Mouse (Mus musculus) cortical plate, adult 2 months (tissue): ENCODE data around the gene Snrnp200.

Experiments used
- CTCF ChIP-seq: fragments of 200-500 bp; IDR thresholded peaks from 2 replicates; pipeline ENCODE4 v1.5.1; 2011; ENCODE audit warnings: mild to moderate bottlenecking, control low read depth, low read length; ENCODE audit not compliant: insufficient read depth; ENCODE audit errors: extremely low read depth
- POLR2A ChIP-seq: fragments of 200-500 bp; IDR thresholded peaks from 2 replicates; pipeline ENCODE4 v1.6.1; 2011; ENCODE audit warnings: mild to moderate bottlenecking, low read length, control low read depth; ENCODE audit not compliant: insufficient read depth; ENCODE audit errors: extremely low read depth

DNA sequence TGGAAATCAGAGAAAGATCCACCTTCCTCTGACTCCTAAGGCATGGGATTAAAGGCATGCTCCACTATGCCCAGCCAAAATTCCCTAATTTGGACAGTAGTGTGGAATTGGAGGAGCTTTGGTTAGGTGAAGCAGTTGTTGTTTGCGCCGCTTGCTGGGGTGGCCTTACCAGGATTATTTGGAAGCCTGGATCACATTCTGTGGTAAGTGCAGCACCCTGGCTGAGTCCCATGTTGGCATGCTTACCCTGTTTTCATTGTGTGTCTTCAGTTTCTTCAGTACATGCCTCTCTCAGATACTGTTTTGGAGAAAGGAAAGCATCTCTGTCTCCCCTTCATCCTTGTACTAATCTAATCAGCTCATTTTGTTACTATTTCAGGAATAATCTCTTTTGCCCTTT, 66.4 kb downstream of the Snrnp200 start:
- TF ChIP-seq POLR2A (no peak), CTCF (no peak)
